Mouse (Mus musculus) thymus, adult 2 months (tissue): ENCODE measurements around the gene Prss56. TPM values are rescaled to one million over a fixed set of nuclear protein-coding genes. Genes with fewer than 3 reads are reported as not detected.

Experiments
- DNase-seq: peaks from one replicate; pipeline ENCODE4 v3.0.0; 2021
- H3K27ac ChIP-seq: fragments of 200-500 bp; 2 replicates; pipeline ENCODE4 v1.5.1; 2012; ENCODE audit warnings: low read length, control low read depth; ENCODE audit not compliant: control insufficient read depth, insufficient read depth
- H3K27me3 ChIP-seq: fragments of 200-500 bp; 2 replicates; pipeline ENCODE4 v1.6.1; 2012; ENCODE audit warnings: mild to moderate bottlenecking, low read length, moderate library complexity, mixed read lengths; ENCODE audit not compliant: control insufficient read depth, insufficient read depth
- H3K36me3 ChIP-seq: fragments of 200-500 bp; 2 replicates; pipeline ENCODE4 v1.6.1; 2012; ENCODE audit warnings: mild to moderate bottlenecking, low read length, moderate library complexity; ENCODE audit not compliant: control insufficient read depth, insufficient read depth
- H3K4me1 ChIP-seq: fragments of 200-500 bp; replicated peaks from 2 replicates; pipeline ENCODE4 v1.6.1; 2012; ENCODE audit warnings: low read length; ENCODE audit not compliant: control insufficient read depth, insufficient read depth
- H3K4me3 ChIP-seq: fragments of 200-500 bp; 2 replicates; pipeline ENCODE4 v1.5.1; 2012; ENCODE audit warnings: mild to moderate bottlenecking, low read length, control low read depth, moderate library complexity; ENCODE audit not compliant: control insufficient read depth, insufficient read depth
- CTCF ChIP-seq: fragments of 200-500 bp; IDR thresholded peaks from 2 replicates; pipeline ENCODE4 v1.5.1; 2012; ENCODE audit warnings: mild to moderate bottlenecking, control low read depth, low read length, moderate library complexity, borderline replicate concordance; ENCODE audit not compliant: control insufficient read depth, poor library complexity, insufficient read depth; ENCODE audit errors: extremely low read depth
- POLR2A ChIP-seq: fragments of 200-500 bp; IDR thresholded peaks from 2 replicates; pipeline ENCODE4 v1.6.1; 2012; ENCODE audit warnings: mild to moderate bottlenecking, low read length, control low read depth, moderate library complexity; ENCODE audit not compliant: control insufficient read depth, poor library complexity, insufficient read depth; ENCODE audit errors: extremely low read depth
- WGBS: fragments of 180-500 bp; shearing (Covaris S2); methylation state at CpG from one replicate; pipeline ENCODE4 v1.1.7; 2018; 5-methylcytosine and 5-hydroxymethylcytosine counted together
- polyA plus RNA-seq: library from polyadenylated mRNA; depleted of rRNA; stranded (reverse); fragments of >200 nt; gene quantifications from 2 replicates; pipeline ENCODE4 v1.2.3, GENCODE M21; 2012; rRNA removed

The Prss56 gene
- polyA plus RNA-seq, 1 experiment: 0.23 TPM

GRCm38 (mm10) chr1:87225739-87226138 is 42.6 kb downstream of the Prss56 start:
- TF ChIP-seq POLR2A (no peak), CTCF (no peak)
- Histone ChIP-seq H3K4me3 (no peak overlapping the region), H3K4me1 (no peaks in the 10 kb centered on the region), H3K36me3 (peaks cover 95% of the 10 kb centered on the region), H3K27me3 (no peaks in the 10 kb centered on the region), H3K27ac (no peak overlapping the region)
- no peak for DNase-seq
- 98% methylated on average over 8 of the region's 8 CpGs for WGBS

GRCm38 (mm10) chr1:87226409-87227159 is 43.5 kb downstream of the Prss56 start:
- no peaks in the 10 kb centered on the region for H3K4me1 ChIP-seq
- no peak overlapping the region for H3K4me3 ChIP-seq
- no peak for DNase-seq
- WGBS: 100% methylated on average over 1 of the region's 1 CpGs
- peaks cover 89% of the 10 kb centered on the region for H3K36me3 ChIP-seq
- no peak overlapping the region for H3K27ac ChIP-seq
- H3K27me3 ChIP-seq: no peaks in the 10 kb centered on the region
- TF ChIP-seq CTCF: no peak
- no peak for TF ChIP-seq POLR2A

GRCm38 (mm10) chr1:87227160-87227550 is 44.0 kb downstream of the Prss56 start:
- TF ChIP-seq CTCF: no peak
- no peak for TF ChIP-seq POLR2A
- Histone ChIP-seq H3K36me3 (peaks cover 83% of the 10 kb centered on the region), H3K27ac (no peak overlapping the region), H3K4me3 (no peak overlapping the region), H3K27me3 (no peaks in the 10 kb centered on the region), H3K4me1 (no peaks in the 10 kb centered on the region)
- 97% methylated on average over 3 of the region's 3 CpGs for WGBS
- DNase-seq: no peak

- DNase-seq: no peak
- no peak for TF ChIP-seq CTCF
- no peak for TF ChIP-seq POLR2A
These were observed 47.5 kb downstream of the Prss56 start for GRCm38 (mm10) chr1:87230606-87231005.

GRCm38 (mm10) chr1:87232197-87232596 is 49.1 kb downstream of the Prss56 start:
- Histone ChIP-seq H3K27ac (no peak overlapping the region), H3K4me1 (no peaks in the 10 kb centered on the region), H3K36me3 (peaks cover 40% of the 10 kb centered on the region), H3K4me3 (no peak overlapping the region), H3K27me3 (no peaks in the 10 kb centered on the region)
- no peak for TF ChIP-seq CTCF
- no peak for TF ChIP-seq POLR2A
- DNase-seq: no peak
- 92% methylated on average over 7 of the region's 7 CpGs for WGBS

More at GRCm38 (mm10) chr1:87230606-87231005, 47.5 kb downstream of the Prss56 start:
- H3K36me3 ChIP-seq: peaks cover 55% of the 10 kb centered on the region
- no peak overlapping the region for H3K27ac ChIP-seq
- no peaks in the 10 kb centered on the region for H3K4me1 ChIP-seq
- 99% methylated on average over 5 of the region's 5 CpGs for WGBS
- H3K27me3 ChIP-seq: no peaks in the 10 kb centered on the region
- no peak overlapping the region for H3K4me3 ChIP-seq

Other genes starting within 250 kb of the Prss56 start
- gene Alppl2, start 93.4 kb upstream of the Prss56 start, polyA plus RNA-seq: 0.53 and 0.83 TPM in 2 replicates
- gene Alpi, start 81.7 kb upstream of the Prss56 start, polyA plus RNA-seq: 0.63 and 0.88 TPM in 2 replicates
- 0.62 and 0.64 TPM in 2 replicates for gene Akp3, start 58.3 kb upstream of the Prss56 start, polyA plus RNA-seq
- gene Ecel1, start 26.8 kb upstream of the Prss56 start, polyA plus RNA-seq: 1.7 and 2.4 TPM in 2 replicates
- gene Chrnd, start 7.3 kb downstream of the Prss56 start, polyA plus RNA-seq: 0.09 TPM in 1 of 2 replicates, not detected in the other
- gene Chrng, start 21.3 kb downstream of the Prss56 start, polyA plus RNA-seq: 0.15 and 0.27 TPM in 2 replicates
- gene Eif4e2, start 30.6 kb downstream of the Prss56 start, polyA plus RNA-seq: 41.9 and 45.0 TPM in 2 replicates
- 2.5 and 2.7 TPM in 2 replicates for gene Efhd1, start 81.0 kb downstream of the Prss56 start, polyA plus RNA-seq
- gene Gigyf2, start 143.7 kb downstream of the Prss56 start, polyA plus RNA-seq: 47.2 and 47.3 TPM in 2 replicates
- not detected in 2 replicates for gene Kcnj13, start 211.4 kb downstream of the Prss56 start, polyA plus RNA-seq